Mouse (Mus musculus) thymus, adult 2 months (tissue): ENCODE measurements at regions not wholly inside any gene's neighbourhood (a gene's known extent, or its start where the extent isn't known, plus 50 kb on each side); places are given as distances from the start of the nearest gene placed in this dataset.

Experiments
- CTCF ChIP-seq: fragments of 200-500 bp; IDR thresholded peaks from 2 replicates; pipeline ENCODE4 v1.5.1; 2012; ENCODE audit warnings: mild to moderate bottlenecking, control low read depth, low read length, moderate library complexity, borderline replicate concordance; ENCODE audit not compliant: control insufficient read depth, poor library complexity, insufficient read depth; ENCODE audit errors: extremely low read depth
- POLR2A ChIP-seq: fragments of 200-500 bp; IDR thresholded peaks from 2 replicates; pipeline ENCODE4 v1.6.1; 2012; ENCODE audit warnings: mild to moderate bottlenecking, low read length, control low read depth, moderate library complexity; ENCODE audit not compliant: control insufficient read depth, poor library complexity, insufficient read depth; ENCODE audit errors: extremely low read depth

DNA sequence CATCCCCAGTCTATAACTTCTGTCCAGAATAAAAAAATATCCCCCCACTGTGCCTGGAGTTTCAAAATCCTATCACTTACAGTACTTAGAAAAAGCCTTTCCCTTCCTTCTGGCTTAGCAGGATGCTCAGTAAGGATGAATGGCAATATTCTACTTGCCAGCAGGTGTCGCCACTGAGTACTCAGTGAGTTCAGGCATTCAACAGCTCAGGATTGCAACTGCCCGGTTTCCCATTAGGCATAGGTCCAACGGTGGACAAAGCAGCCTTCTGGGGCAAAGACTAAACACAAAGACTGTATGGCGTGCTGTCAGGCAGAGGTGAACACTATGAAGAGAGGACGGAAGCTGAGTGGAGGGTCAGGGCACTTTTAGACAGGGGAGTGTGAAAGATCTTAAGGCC, 224.3 kb upstream of the 4930535I16Rik start:
- TF ChIP-seq CTCF, result peak; percentile 47; the same call in 1 of the 2 replicates
- TF ChIP-seq POLR2A, result no peak
